Mouse (Mus musculus) heart, embryonic 12.5 days (tissue): ENCODE results near the gene Gfpt2. TPM values are rescaled to one million over a fixed set of nuclear protein-coding genes. Genes with fewer than 3 reads are reported as not detected.

ENCODE experiments used
- microRNA-seq: library from miRNA; unstranded; fragments of <30 nt; microRNA quantifications from one replicate; pipeline ENCODE4, GENCODE M21; 2017
- polyA plus RNA-seq: library from polyadenylated mRNA; unstranded; fragments of >200 nt; fragmentation: Nextera tagmentation; extraction: Ambion mirVana; gene quantifications from 2 replicates; pipeline ENCODE4 v1.2.1, GENCODE M21; 2016

Gene Gfpt2
- polyA plus RNA-seq, 1 experiment from 2014 or later, result 13.9 TPM

Small RNA genes lying within 50 kb of the gene (microRNA-seq; reads per million reads assigned to microRNA genes)
- not detected for gene Gm23813

Other genes starting within 250 kb of the Gfpt2 start
- not detected in 2 replicates for gene Olfr1380, start 237.3 kb upstream of the Gfpt2 start, polyA plus RNA-seq
- 8.3 and 8.6 TPM in 2 replicates for gene Flt4, start 184.9 kb upstream of the Gfpt2 start, polyA plus RNA-seq
- gene Scgb3a1, start 130.6 kb upstream of the Gfpt2 start, polyA plus RNA-seq, result 0.40 TPM in 1 of 2 replicates, not detected in the other
- 61.5 and 65.9 TPM in 2 replicates for gene Cnot6, start 81.5 kb upstream of the Gfpt2 start, polyA plus RNA-seq
- 37.3 and 39.4 TPM in 2 replicates for gene Mapk9, start 52.6 kb downstream of the Gfpt2 start, polyA plus RNA-seq
- gene Rasgef1c, start 107.7 kb downstream of the Gfpt2 start, polyA plus RNA-seq, result 0.18 and 0.19 TPM in 2 replicates
- gene Rnf130, start 231.2 kb downstream of the Gfpt2 start, polyA plus RNA-seq, result 32.8 and 36.0 TPM in 2 replicates